Mouse (Mus musculus) bone marrow macrophage, adult 2 months (primary cell): ENCODE results near the gene Keap1.

ENCODE experiments used
- CTCF ChIP-seq: IDR thresholded peaks from 2 replicates; pipeline ENCODE4 v1.5.1; 2012; ENCODE audit warnings: low read depth, mild to moderate bottlenecking, low read length, moderate library complexity
- POLR2A ChIP-seq: IDR thresholded peaks from 2 replicates; pipeline ENCODE4 v1.6.1; 2012; ENCODE audit warnings: mild to moderate bottlenecking, low read depth, low read length, borderline replicate concordance

DNA sequence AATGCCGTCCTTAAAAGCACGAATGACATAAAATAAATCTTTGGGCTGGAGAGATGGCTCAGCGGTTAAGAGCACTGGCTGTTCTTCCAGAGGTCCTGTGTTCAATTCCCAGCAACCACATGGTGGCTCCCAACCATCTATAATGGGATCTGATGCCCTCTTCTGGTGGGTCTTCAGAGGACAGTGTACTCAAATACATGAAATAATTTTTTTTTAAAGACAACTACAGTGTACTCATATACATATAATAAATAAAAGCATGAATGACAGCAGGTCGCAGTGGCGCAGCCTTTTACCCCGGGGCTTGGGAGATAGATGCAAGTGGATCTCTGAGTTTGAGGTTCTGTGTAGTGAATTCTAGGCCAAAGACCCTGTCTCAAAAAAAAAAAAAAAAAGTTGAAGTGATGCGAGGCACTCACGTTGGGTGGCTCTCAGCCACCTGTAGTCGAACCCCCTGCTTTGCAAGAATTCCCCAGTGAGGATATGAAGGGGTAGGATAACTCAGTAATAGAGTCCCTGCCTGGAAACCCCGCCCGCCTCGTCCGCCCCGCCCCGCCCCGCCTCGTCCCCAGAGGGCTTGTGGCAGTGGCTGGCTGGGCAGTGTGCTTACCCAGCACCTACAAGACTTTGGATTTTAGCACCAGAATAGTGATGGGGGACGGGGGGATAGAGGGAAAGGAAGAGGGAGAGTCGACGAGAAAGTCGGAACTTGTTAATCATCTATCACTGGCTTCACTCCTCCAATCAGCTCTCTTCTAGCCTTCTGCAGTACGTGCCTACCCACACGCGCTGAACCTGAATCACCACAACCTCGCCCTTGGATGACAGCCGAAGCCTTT is 14.4 kb downstream of the Keap1 start:
- no peak for TF ChIP-seq CTCF
- TF ChIP-seq POLR2A, result no peak
